ENCODE assay signal across 21 mouse cellular contexts in the genomic region with DNA sequence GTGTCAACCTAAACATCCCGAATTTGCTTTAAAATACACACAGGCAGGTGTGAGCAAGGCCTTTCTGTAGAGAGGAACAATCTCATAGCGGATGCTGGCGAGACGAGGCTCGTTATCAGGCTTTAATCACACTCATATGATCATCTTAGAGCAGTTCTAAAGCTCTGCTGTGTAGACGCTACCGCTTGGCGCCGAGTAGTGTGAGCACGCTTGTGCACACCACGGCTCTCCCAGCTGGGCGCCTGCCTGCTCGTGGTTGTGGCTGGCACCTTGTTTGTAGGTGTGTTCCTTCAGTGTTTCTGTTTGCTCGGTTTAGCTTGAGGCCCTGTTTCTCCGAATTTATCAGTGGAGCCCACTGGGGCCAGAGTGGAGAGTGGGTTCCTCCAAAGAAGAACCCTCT.
DNase-seq lines count a peak whose midpoint lies in the region; ATAC-seq and TF ChIP-seq lines count a peak whose summit lies in the region.
"Had no signal": no experiment of that assay in that cellular context is flagged by ENCODE, and none has a peak within 500 bp of the region (broad histone marks: within the 10 kb centered on the region; RNA-seq: fewer than 3 reads in every experiment).

No protein-coding gene starts in this region.

- no peak overlapping the region for H3K4me3 ChIP-seq in forebrain, postnatal 0 days (ENCODE audit: low read depth, low read length)
- no peak overlapping the region for H3K4me3 ChIP-seq in forebrain, embryonic 11.5 days (ENCODE audit: low read depth, low read length)
- H3K4me3 ChIP-seq in limb, embryonic 12.5 days (replicated peaks): no peak overlapping the region
- no peak overlapping the region for H3K4me3 ChIP-seq in limb, embryonic 10.5 days
- H3K4me3 ChIP-seq: embryonic facial prominence, embryonic 12.5 days; embryonic facial prominence, embryonic 15.5 days; forebrain, embryonic 13.5 days; gastrocnemius, adult 2 months; heart, embryonic 13.5 days; hindbrain, embryonic 15.5 days had no signal

- H3K36me3 ChIP-seq in forebrain, postnatal 0 days (ENCODE audit: insufficient read depth): no peaks in the 10 kb centered on the region
- no peaks in the 10 kb centered on the region for H3K36me3 ChIP-seq in forebrain, embryonic 11.5 days (ENCODE audit: control insufficient read depth, insufficient read depth, low read length)
- no peaks in the 10 kb centered on the region for H3K36me3 ChIP-seq in limb, embryonic 12.5 days
- H3K36me3 ChIP-seq in limb, embryonic 10.5 days: no peaks in the 10 kb centered on the region
- H3K36me3 ChIP-seq: embryonic facial prominence, embryonic 12.5 days; embryonic facial prominence, embryonic 15.5 days; heart, embryonic 13.5 days; hindbrain, embryonic 15.5 days had no signal

- no peak overlapping the region for H3K9ac ChIP-seq in forebrain, postnatal 0 days
- no peak overlapping the region for H3K9ac ChIP-seq in forebrain, embryonic 11.5 days (ENCODE audit: low read length)
- H3K9ac ChIP-seq in limb, embryonic 12.5 days (replicated peaks): no peak overlapping the region
- H3K9ac ChIP-seq: embryonic facial prominence, embryonic 12.5 days; embryonic facial prominence, embryonic 15.5 days; forebrain, embryonic 13.5 days; heart, embryonic 13.5 days; hindbrain, embryonic 15.5 days had no signal

- 0 out of 2 replicates have a peak, but pooled peaks have one; percentile 23 for ATAC-seq in forebrain, postnatal 0 days
- ATAC-seq in forebrain, embryonic 11.5 days (replicated peaks; ENCODE audit: low FRiP score): no peak
- ATAC-seq in limb, embryonic 12.5 days (ENCODE audit: insufficient number of reproducible peaks, insufficient read depth, low FRiP score, low TSS enrichment, low read depth): no peak
- ATAC-seq: activated CD4-positive, CD25-positive, alpha-beta regulatory T cell, adult 4 months; forebrain, embryonic 13.5 days; intestine, postnatal 0 days had no signal

- no peaks in the 10 kb centered on the region for H3K9me3 ChIP-seq in forebrain, postnatal 0 days (ENCODE audit: low read length)
- no peaks in the 10 kb centered on the region for H3K9me3 ChIP-seq in forebrain, embryonic 11.5 days (ENCODE audit: control insufficient read depth, low read length)
- no peaks in the 10 kb centered on the region for H3K9me3 ChIP-seq in limb, embryonic 12.5 days
- no peaks in the 10 kb centered on the region for H3K9me3 ChIP-seq in limb, embryonic 10.5 days (replicated peaks)
- H3K9me3 ChIP-seq: embryonic facial prominence, embryonic 12.5 days; embryonic facial prominence, embryonic 15.5 days; forebrain, embryonic 13.5 days; heart, embryonic 13.5 days; hindbrain, embryonic 15.5 days had no signal

- peak; percentile 36 to 47 for DNase-seq in cerebellum, adult 18-20 months
- DNase-seq in cerebellum, postnatal 4 days (ENCODE audit: low spot score in 2 of 2): no peak
- no peak for DNase-seq in forebrain, postnatal 0 days
- no peak for DNase-seq in forebrain, embryonic 11.5 days (ENCODE audit: low spot score)
- no peak for DNase-seq in limb, embryonic 10.5 days (ENCODE audit: low spot score)
- no peak for DNase-seq in left cerebral cortex, adult 8-10 months (ENCODE audit: low spot score in 2 of 2)
- DNase-seq: adrenal gland, adult 8-10 months; cerebellum, adult 8-10 months; gastrocnemius, adult 2 months; gastrocnemius, postnatal 14 days; heart, adult 18-20 months; heart, postnatal 14 days; heart, postnatal 4 days had no signal

- no peak for TF ChIP-seq CTCF in forebrain, postnatal 0 days (IDR thresholded peaks at IDR 0.05; ENCODE audit: low read depth)

- WGBS in forebrain, postnatal 0 days: 74% methylated on average over 15 of the region's 15 CpGs
- 91% methylated on average over 15 of the region's 15 CpGs for WGBS in forebrain, embryonic 11.5 days
- WGBS in limb, embryonic 12.5 days: 84% methylated on average over 15 of the region's 15 CpGs
- WGBS in limb, embryonic 10.5 days: 93% methylated on average over 15 of the region's 15 CpGs

- H3K4me2 ChIP-seq in forebrain, postnatal 0 days (ENCODE audit: low read depth): no peak overlapping the region
- no peak overlapping the region for H3K4me2 ChIP-seq in forebrain, embryonic 11.5 days (ENCODE audit: low read depth, low read length, severe bottlenecking)
- H3K4me2 ChIP-seq in limb, embryonic 12.5 days: no peak overlapping the region
- H3K4me2 ChIP-seq: embryonic facial prominence, embryonic 12.5 days; embryonic facial prominence, embryonic 15.5 days; forebrain, embryonic 13.5 days; heart, embryonic 13.5 days; hindbrain, embryonic 15.5 days had no signal

- no peak overlapping the region for H3K27ac ChIP-seq in forebrain, postnatal 0 days (ENCODE audit: low read depth, low read length)
- H3K27ac ChIP-seq in forebrain, embryonic 11.5 days (ENCODE audit: low read depth, low read length): no peak overlapping the region
- 0 out of 2 replicates have a peak overlapping the region, but pooled peaks have one; percentile 24 for H3K27ac ChIP-seq in limb, embryonic 12.5 days
- no peak overlapping the region for H3K27ac ChIP-seq in limb, embryonic 10.5 days
- H3K27ac ChIP-seq: embryonic facial prominence, embryonic 12.5 days; embryonic facial prominence, embryonic 15.5 days; forebrain, embryonic 13.5 days; gastrocnemius, adult 2 months; heart, embryonic 13.5 days; hindbrain, embryonic 15.5 days had no signal

- H3K4me1 ChIP-seq in forebrain, postnatal 0 days (ENCODE audit: insufficient read depth): no peaks in the 10 kb centered on the region
- no peaks in the 10 kb centered on the region for H3K4me1 ChIP-seq in forebrain, embryonic 11.5 days (replicated peaks; ENCODE audit: control insufficient read depth, insufficient read depth, low read length)
- peaks cover 20% of the 10 kb centered on the region for H3K4me1 ChIP-seq in limb, embryonic 12.5 days (replicated peaks)
- peaks cover 4% of the 10 kb centered on the region; the same call in 1 of the 2 replicates for H3K4me1 ChIP-seq in limb, embryonic 10.5 days
- H3K4me1 ChIP-seq: embryonic facial prominence, embryonic 12.5 days; embryonic facial prominence, embryonic 15.5 days; forebrain, embryonic 13.5 days; hindbrain, embryonic 15.5 days had no signal

- H3K27me3 ChIP-seq in forebrain, postnatal 0 days (ENCODE audit: insufficient read depth, low read length): no peaks in the 10 kb centered on the region
- no peaks in the 10 kb centered on the region for H3K27me3 ChIP-seq in forebrain, embryonic 11.5 days (ENCODE audit: control insufficient read depth, insufficient read depth, low read length)
- H3K27me3 ChIP-seq in limb, embryonic 12.5 days: no peaks in the 10 kb centered on the region
- no peaks in the 10 kb centered on the region for H3K27me3 ChIP-seq in limb, embryonic 10.5 days (ENCODE audit: low read depth, poor library complexity, severe bottlenecking)
- H3K27me3 ChIP-seq: embryonic facial prominence, embryonic 12.5 days; embryonic facial prominence, embryonic 15.5 days; forebrain, embryonic 13.5 days; hindbrain, embryonic 15.5 days had no signal

Comparison
In these comparisons a context has a peak if more than half of its experiments do, and no peak if none do; other contexts are left out.
1. DNase-seq: peak in cerebellum, adult 18-20 months (2 of 2); none in cerebellum, postnatal 4 days (0 of 2), forebrain, postnatal 0 days (single experiment), forebrain, embryonic 11.5 days (single experiment), limb, embryonic 10.5 days (single experiment) and left cerebral cortex, adult 8-10 months (0 of 2).